Mouse (Mus musculus): ENCODE results near the gene Rere. TPM values are rescaled to one million over a fixed set of nuclear protein-coding genes. Genes with fewer than 3 reads are reported as not detected.

Gene Rere
- 24.0 TPM for polyA plus RNA-seq (2017; shearing (Covaris generic))

GRCm38 (mm10) chr4:150281018-150281761 is at the start of gene Rere:
Rere (plus strand) TSS chr4:150281646.

DNA sequence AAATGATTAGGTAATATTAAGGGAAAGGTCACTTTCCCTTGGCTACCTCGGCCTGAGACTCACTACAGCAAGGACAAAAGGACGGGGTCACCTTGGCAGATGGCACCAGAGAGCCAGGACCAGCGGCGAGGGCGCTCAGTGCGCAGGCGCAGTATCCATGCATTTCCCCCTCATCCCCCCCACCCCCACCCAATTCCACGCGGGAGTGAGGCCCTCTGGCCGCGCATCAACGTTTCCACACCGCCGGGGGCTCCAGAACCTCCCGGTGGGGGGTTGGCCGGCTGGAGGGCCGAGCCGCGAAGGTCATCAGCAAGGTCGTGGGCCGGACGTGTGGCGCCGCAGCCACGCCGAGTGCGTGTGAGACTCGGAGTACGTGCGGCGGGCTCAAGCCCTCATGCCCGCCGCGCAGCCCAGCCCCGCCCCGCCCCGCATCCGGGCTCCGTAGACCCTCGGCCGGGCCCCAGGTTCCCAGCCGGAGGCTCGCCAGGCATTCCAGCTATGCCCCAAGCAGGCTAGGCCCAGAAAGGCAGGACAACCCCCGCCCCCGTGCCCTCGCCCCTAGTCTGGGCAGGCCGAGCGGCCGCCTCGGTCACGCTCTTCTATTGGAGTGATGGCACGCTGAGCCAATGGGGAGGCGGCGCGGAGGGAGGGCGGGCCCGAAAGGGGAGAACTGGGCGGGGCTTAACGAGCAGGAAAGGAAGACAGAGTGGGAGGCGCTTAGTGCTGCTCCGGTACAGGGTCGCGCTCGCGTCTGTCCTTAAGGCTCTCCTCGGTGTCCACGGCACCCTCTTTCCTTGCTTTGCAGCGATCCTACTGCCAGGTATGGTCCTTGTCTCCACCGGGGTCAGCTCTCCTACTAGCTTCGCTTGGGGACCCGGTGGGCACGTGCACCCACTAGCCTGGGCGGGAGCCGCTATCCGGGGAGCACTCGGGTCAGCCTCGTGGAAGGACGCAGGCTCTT is 44.6 kb upstream of the Rere start, which contains the start of gene Eno1:
TSS of gene Eno1 (plus strand) at position 201 of the 961 bp plus-strand sequence.

GRCm38 (mm10) chr4:150651390-150652277 is 370.2 kb downstream of the Rere start, which contains the start of gene Slc45a1:
Slc45a1 (minus strand) TSS chr4:150652174.

Other genes with a start within 250 kb of the Rere start
- gene Gpr157, start 194.3 kb upstream of the Rere start, polyA plus RNA-seq (2017; shearing (Covaris generic)), result 0.26 TPM
- gene Slc2a5, start 162.4 kb upstream of the Rere start, polyA plus RNA-seq (2017; shearing (Covaris generic)), result not detected
- not detected for gene Slc2a7, start 132.7 kb upstream of the Rere start, polyA plus RNA-seq (2017; shearing (Covaris generic))
- gene Car6, start 80.3 kb upstream of the Rere start, polyA plus RNA-seq (2017; shearing (Covaris generic)), result not detected
- 1,082 TPM for gene Eno1, start 44.9 kb upstream of the Rere start, polyA plus RNA-seq (2017; shearing (Covaris generic))